Mouse (Mus musculus) stomach, embryonic 15.5 days (tissue): ENCODE measurements around the gene Tnfrsf8. TPM values are rescaled to one million over a fixed set of nuclear protein-coding genes. Genes with fewer than 3 reads are reported as not detected.

Experiments used
- ATAC-seq: fragments of 200-750 bp; cut with Nextera tagmentation; 2 replicates; pipeline ENCODE4 v1.8.0; 2017; ENCODE audit warnings: low read depth, moderate number of reproducible peaks, moderate TSS enrichment; ENCODE audit not compliant: insufficient read depth, low FRiP score
- H3K27ac ChIP-seq: fragments of 300-500 bp; sonication (generic); 2 replicates; pipeline ENCODE4 v1.5.1; 2015; ENCODE audit warnings: mild to moderate bottlenecking, inconsistent platforms
- H3K27me3 ChIP-seq: fragments of 300-500 bp; sonication (generic); replicated peaks from 2 replicates; pipeline ENCODE4 v1.6.1; 2015; ENCODE audit warnings: inconsistent platforms
- H3K36me3 ChIP-seq: fragments of 300-500 bp; sonication (generic); 2 replicates; pipeline ENCODE4 v1.6.1; 2015; ENCODE audit warnings: inconsistent platforms
- H3K4me1 ChIP-seq: fragments of 300-500 bp; sonication (generic); 2 replicates; pipeline ENCODE4 v1.6.1; 2015; ENCODE audit warnings: inconsistent platforms
- H3K4me2 ChIP-seq: fragments of 300-500 bp; sonication (generic); 2 replicates; pipeline ENCODE4 v1.6.1; 2015; ENCODE audit warnings: mild to moderate bottlenecking, inconsistent platforms
- H3K4me3 ChIP-seq: fragments of 300-500 bp; sonication (generic); replicated peaks from 2 replicates; pipeline ENCODE4 v1.5.1; 2015; ENCODE audit warnings: inconsistent platforms
- H3K9ac ChIP-seq: fragments of 300-500 bp; sonication (generic); 2 replicates; pipeline ENCODE4 v1.6.1; 2015; ENCODE audit warnings: inconsistent platforms
- H3K9me3 ChIP-seq: fragments of 300-500 bp; sonication (generic); 2 replicates; pipeline ENCODE4 v1.6.1; 2016; ENCODE audit warnings: inconsistent platforms
- WGBS: fragments of 180-500 bp; shearing (Covaris S2); methylation state at CpG from one replicate; pipeline ENCODE4 v1.1.7; 2015; 5-methylcytosine and 5-hydroxymethylcytosine counted together
- polyA plus RNA-seq: library from polyadenylated mRNA; unstranded; fragments of >200 nt; fragmentation: Nextera tagmentation; extraction: Ambion mirVana; gene quantifications from 2 replicates; pipeline ENCODE4 v1.2.1, GENCODE M21; 2015

Tnfrsf8 gene
- polyA plus RNA-seq, 1 experiment from 2014 or later, result 0.09 TPM

DNA sequence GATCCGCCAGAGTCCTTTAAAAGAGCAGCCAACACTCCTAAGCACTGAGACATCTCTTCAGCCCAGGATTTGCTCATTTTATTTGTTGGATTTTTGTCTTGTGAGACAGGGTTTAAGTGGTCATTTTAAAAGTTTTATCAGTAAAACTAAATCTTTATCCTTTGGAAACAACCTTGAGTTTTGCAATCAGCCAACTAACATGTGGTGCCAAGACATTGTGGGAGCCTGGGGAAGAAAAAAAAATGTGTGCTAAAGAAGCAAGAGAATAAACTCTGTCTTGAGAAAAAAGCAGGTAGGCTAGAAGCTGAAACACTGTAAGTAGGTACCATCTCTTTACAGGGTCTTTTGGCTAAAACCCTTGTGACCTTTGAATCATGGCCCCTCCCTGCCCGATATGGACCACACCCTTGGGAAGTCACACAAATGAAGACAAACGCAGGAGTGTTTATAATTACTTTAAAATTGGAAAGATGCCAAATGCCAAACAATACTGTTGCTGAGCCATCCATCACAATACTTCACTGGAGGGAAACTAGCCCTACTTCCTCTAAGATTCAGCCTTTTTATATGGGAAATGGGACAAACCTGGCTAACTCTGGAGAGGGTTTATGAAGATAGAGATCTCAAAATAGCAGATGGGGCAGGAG is 36.1 kb downstream of the Tnfrsf8 start:
- no peak overlapping the region for H3K4me2 ChIP-seq
- no peak overlapping the region for H3K27ac ChIP-seq
- no peaks in the 10 kb centered on the region for H3K9me3 ChIP-seq
- ATAC-seq, result peak; percentile 38
- H3K4me1 ChIP-seq, result no peaks in the 10 kb centered on the region
- no peak overlapping the region for H3K9ac ChIP-seq
- no peaks in the 10 kb centered on the region for H3K27me3 ChIP-seq
- no peak overlapping the region for H3K4me3 ChIP-seq
- no peaks in the 10 kb centered on the region for H3K36me3 ChIP-seq
- 47% methylated on average over 3 of the region's 3 CpGs for WGBS

DNA sequence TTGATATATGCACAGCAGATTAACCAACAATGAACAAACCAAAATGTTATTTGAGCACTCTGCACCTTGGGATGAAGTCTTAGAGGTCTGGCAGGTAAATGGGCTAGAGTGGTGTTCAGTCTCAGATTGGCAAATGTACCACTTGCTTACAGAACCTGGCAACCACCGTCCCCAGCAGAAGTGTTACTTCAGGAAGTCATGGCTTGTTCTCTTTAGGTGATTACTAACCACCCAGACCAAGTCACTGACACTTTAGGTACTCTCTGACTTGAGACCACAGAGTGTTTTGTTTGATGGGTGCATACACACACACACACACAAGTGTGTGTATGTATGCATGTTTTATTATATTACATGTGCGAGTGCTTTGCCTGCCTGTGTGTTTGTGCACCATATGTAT is 36.7 kb downstream of the Tnfrsf8 start:
- ATAC-seq, result no peak
- Histone ChIP-seq H3K9me3 (no peaks in the 10 kb centered on the region), H3K36me3 (no peaks in the 10 kb centered on the region), H3K4me2 (no peak overlapping the region), H3K4me3 (no peak overlapping the region), H3K9ac (no peak overlapping the region), H3K4me1 (no peaks in the 10 kb centered on the region), H3K27me3 (no peaks in the 10 kb centered on the region), H3K27ac (no peak overlapping the region)
- 78% methylated on average over 2 of the region's 2 CpGs for WGBS

DNA sequence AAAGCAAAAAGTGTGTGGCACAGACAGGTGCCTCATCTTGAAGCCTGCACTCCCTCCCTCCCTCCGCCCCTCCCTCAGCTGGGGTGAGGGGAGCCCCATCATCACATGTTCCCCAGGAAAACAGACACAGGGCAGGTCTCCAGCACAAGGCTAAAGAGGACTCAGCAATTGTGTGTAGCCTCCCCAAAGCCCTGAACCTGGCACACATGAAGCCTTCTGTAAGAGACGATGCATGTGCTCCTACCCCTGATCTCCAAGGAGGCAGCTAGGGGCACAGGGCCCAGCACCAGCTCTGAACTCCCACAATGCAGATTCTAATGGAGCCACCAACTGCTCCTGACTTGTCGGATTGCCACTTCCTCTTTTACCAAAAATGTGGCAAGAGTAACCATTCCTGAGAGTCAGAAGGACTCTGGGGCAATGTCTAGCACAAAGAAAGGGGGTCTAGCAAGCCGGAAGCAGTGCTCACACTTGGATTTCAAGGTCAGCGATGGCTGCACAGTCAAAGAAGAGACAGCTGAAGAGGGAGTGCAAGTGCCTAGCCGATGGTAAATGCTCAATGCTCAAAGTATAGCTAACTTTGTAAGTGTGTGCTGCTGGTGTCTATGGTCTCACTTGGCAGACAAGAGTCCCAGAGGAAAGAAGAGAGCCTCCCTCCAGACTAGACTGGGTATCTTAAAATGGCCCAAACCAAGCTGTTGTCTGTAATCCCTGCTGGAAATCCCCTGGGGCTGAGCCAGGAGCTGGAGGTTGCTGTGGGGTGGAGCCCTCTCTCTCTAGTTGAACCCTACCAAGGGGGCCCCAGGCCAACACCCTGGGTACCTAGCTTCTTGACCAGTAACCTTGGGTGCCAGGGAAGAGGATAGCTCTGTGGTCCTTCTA is 38.4 kb downstream of the Tnfrsf8 start:
- no peak overlapping the region for H3K4me3 ChIP-seq
- H3K9me3 ChIP-seq, result no peaks in the 10 kb centered on the region
- H3K4me1 ChIP-seq, result no peaks in the 10 kb centered on the region
- H3K9ac ChIP-seq, result no peak overlapping the region
- no peak for ATAC-seq
- H3K36me3 ChIP-seq, result no peaks in the 10 kb centered on the region
- WGBS, result 79% methylated on average over 6 of the region's 6 CpGs
- no peak overlapping the region for H3K27ac ChIP-seq
- H3K27me3 ChIP-seq, result no peaks in the 10 kb centered on the region
- H3K4me2 ChIP-seq, result no peak overlapping the region

DNA sequence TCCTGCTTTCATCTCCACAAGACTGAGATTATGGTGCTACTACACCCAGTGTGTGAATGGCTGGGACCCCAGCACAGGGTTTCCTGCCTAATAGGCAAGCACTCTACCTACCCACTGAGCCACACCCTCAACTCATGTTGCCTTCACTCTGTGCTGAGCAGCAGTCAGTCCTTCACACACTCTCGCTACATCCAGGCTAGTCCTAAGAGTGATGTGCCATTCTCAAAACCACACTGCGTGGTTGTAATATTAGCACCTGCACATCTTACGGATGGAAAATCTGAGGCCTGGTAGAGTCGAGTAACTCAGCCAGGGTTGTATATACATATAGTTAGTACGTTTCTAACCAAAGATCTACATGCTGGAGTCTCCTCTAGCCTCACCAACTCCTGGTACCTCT is 40.1 kb downstream of the Tnfrsf8 start:
- H3K4me2 ChIP-seq, result no peak overlapping the region
- no peaks in the 10 kb centered on the region for H3K4me1 ChIP-seq
- no peaks in the 10 kb centered on the region for H3K9me3 ChIP-seq
- no peak overlapping the region for H3K4me3 ChIP-seq
- 92% methylated on average over 5 of the region's 5 CpGs for WGBS
- H3K27me3 ChIP-seq, result no peaks in the 10 kb centered on the region
- no peaks in the 10 kb centered on the region for H3K36me3 ChIP-seq
- no peak for ATAC-seq
- H3K27ac ChIP-seq, result no peak overlapping the region
- H3K9ac ChIP-seq, result no peak overlapping the region

DNA sequence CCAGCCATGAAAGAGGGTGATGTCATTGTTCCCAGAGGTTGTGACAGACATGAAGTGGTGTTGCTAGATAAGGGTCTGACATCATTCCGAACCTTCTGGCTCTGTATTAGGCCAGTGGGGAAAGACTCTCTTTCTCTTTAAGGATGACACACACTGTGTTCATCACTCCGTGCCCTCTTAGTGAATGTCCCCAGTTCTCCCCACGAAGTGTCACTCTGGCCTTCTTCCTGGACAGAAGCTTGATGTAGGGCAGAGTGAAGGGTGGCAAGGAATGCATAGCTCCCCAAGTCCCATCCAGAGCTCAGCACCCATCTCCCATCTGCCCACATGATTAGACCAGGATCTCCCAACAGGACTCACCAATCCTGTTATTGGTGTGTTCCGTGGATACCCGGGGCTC is 41.0 kb downstream of the Tnfrsf8 start:
- ATAC-seq, result no peak
- H3K27ac ChIP-seq, result no peak overlapping the region

DNA sequence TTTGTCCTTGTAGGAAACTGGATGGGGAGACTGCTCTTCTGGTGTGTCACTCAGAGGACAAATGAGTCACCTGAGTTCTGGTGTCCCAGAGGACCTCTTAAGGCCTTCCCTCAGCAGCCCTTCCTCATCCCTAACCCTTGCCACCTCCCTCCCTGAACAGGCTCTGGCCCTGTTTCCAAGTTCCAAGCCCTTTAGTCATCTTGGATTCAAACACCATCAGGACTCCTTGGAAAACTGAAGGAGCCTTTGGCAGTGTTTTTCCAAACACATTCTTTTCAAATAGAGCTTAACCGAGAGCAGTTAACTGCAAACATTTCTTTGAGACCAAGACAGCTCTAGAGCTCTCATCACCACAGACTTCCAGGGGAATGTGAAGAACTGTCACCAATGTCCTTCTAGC is 42.2 kb downstream of the Tnfrsf8 start:
- Histone ChIP-seq H3K4me1 (no peaks in the 10 kb centered on the region), H3K9me3 (no peaks in the 10 kb centered on the region), H3K9ac (no peak overlapping the region), H3K36me3 (no peaks in the 10 kb centered on the region), H3K4me3 (no peak overlapping the region), H3K27me3 (no peaks in the 10 kb centered on the region), H3K4me2 (no peak overlapping the region), H3K27ac (peak overlapping the region; percentile 78)
- 37% methylated on average over 1 of the region's 1 CpGs for WGBS
- no peak for ATAC-seq

More for the DNA sequence above, 41.0 kb downstream of the Tnfrsf8 start:
- Histone ChIP-seq H3K4me2 (no peak overlapping the region), H3K9ac (no peak overlapping the region), H3K4me1 (no peaks in the 10 kb centered on the region), H3K27me3 (no peaks in the 10 kb centered on the region), H3K4me3 (no peak overlapping the region), H3K36me3 (no peaks in the 10 kb centered on the region), H3K9me3 (no peaks in the 10 kb centered on the region)
- 90% methylated on average over 5 of the region's 5 CpGs for WGBS

DNA sequence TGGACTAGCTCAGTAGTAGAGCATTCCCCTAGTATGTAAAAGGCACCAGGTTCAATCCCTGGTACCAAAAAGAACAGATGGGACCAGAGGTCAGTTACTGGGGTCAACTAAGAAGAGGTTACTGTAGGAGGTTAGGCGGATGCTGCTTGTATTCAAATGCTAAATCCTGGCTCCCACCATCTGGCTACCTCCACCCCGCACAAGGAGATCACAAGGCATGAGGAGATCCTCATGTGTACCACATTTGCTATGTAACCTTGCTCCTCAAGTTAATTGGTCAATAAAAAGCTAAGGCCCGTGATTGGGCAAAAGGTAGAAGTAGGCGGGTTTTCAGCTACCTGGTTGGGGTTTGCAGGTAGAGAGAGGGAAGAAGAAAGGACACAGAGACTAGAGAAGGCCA is 43.3 kb downstream of the Tnfrsf8 start:
- H3K36me3 ChIP-seq, result no peaks in the 10 kb centered on the region
- 87% methylated on average over 4 of the region's 4 CpGs for WGBS
- ATAC-seq, result no peak
- H3K4me2 ChIP-seq, result no peak overlapping the region
- H3K9ac ChIP-seq, result no peak overlapping the region
- no peaks in the 10 kb centered on the region for H3K27me3 ChIP-seq
- no peaks in the 10 kb centered on the region for H3K4me1 ChIP-seq
- no peak overlapping the region for H3K27ac ChIP-seq
- no peak overlapping the region for H3K4me3 ChIP-seq
- no peaks in the 10 kb centered on the region for H3K9me3 ChIP-seq

DNA sequence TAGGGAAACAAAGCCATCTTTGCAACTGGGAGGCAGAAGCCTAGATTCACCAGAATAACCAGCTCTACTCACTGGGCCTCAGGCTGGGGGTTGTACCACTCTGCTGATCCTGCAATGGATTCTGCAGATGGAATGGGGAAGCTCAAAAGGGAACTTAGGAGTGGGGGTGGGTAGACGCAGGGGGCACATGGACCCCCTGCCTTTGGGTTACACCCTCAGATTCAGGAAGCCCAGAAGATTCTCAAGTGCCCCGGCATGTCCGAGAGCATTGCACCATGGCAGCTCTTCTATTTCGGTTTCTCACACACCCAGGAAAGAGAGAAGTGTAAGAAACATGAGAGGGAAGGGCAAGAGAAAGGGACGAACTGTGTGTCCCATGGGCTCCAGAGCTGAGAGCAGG is 44.8 kb downstream of the Tnfrsf8 start:
- no peaks in the 10 kb centered on the region for H3K4me1 ChIP-seq
- no peaks in the 10 kb centered on the region for H3K36me3 ChIP-seq
- no peak overlapping the region for H3K27ac ChIP-seq
- ATAC-seq, result no peak
- no peak overlapping the region for H3K4me3 ChIP-seq
- no peak overlapping the region for H3K4me2 ChIP-seq
- H3K9ac ChIP-seq, result no peak overlapping the region
- no peaks in the 10 kb centered on the region for H3K27me3 ChIP-seq
- WGBS, result 83% methylated on average over 5 of the region's 5 CpGs
- no peaks in the 10 kb centered on the region for H3K9me3 ChIP-seq

DNA sequence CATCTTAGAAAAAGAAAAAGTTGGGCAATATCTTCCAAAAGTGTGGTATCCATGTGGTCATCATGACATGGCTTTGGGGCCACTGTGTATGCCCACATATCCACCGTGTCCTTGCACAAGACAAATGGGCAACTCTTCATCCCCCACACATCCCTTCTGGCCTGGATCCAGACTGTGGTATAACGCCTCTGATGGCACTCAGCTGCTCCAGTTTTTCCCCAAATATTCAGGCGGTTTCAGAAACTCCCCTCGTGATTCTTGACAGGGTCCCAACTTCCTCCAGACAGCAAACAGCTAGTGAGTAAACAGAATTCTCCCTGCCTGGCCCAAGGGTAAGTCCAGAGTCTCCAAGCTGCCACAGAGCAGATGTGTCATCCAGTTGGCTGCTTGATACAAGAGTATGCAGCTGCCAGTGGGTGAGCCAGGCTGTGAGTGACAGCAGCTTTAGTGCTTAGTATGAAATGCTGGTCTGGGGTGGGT is 47.3 kb downstream of the Tnfrsf8 start:
- H3K4me3 ChIP-seq, result no peak overlapping the region
- no peak overlapping the region for H3K27ac ChIP-seq
- no peak overlapping the region for H3K9ac ChIP-seq
- no peaks in the 10 kb centered on the region for H3K9me3 ChIP-seq
- 46% methylated on average over 4 of the region's 4 CpGs for WGBS
- H3K36me3 ChIP-seq, result no peaks in the 10 kb centered on the region
- no peak overlapping the region for H3K4me2 ChIP-seq
- no peaks in the 10 kb centered on the region for H3K4me1 ChIP-seq
- no peak for ATAC-seq
- H3K27me3 ChIP-seq, result no peaks in the 10 kb centered on the region

DNA sequence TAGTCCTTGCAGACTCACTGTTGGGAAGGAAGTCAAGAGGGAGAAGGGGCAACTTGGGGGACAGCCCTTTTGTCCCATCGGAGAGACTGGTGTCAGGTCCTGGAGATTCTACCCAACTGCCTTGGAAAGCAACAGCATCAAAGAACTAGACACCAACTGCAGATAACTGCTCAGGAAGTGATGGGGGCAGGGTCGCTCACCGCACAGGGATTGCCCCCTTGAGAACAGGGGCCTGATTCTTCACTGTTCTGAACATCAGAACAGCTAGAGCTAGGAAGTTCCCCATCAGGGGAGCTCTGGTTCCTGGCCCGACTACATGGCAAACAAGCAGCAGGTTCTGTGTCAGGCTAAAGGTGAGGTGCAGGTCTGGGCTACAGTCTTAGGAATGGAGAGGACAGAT is 48.5 kb downstream of the Tnfrsf8 start:
- 75% methylated on average over 4 of the region's 4 CpGs for WGBS
- H3K9ac ChIP-seq, result no peak overlapping the region
- no peaks in the 10 kb centered on the region for H3K9me3 ChIP-seq
- H3K36me3 ChIP-seq, result no peaks in the 10 kb centered on the region
- H3K4me2 ChIP-seq, result no peak overlapping the region
- no peaks in the 10 kb centered on the region for H3K4me1 ChIP-seq
- no peak overlapping the region for H3K4me3 ChIP-seq
- ATAC-seq, result no peak
- H3K27ac ChIP-seq, result no peak overlapping the region
- no peaks in the 10 kb centered on the region for H3K27me3 ChIP-seq

DNA sequence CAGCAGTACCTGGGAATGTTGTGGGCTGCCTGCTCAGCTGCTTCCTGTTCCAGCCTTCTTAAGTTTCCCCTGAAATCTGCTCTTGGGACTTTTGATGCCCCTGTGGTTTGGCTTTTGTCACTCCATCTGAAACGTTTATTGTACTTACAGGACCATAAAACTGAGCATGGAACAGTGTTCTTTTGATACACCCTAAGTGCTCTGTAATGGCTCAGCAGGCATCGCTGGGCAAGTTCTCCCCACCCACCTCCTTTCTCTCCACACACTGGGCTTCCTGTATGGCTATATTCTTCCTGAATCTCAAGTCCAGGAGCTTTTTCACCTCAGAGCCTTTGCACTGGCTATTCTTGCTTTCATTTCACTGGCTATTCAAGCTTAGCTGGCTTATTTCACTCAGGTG is 50.2 kb downstream of the Tnfrsf8 start:
- H3K4me1 ChIP-seq, result no peaks in the 10 kb centered on the region
- H3K4me3 ChIP-seq, result no peak overlapping the region
- H3K36me3 ChIP-seq, result no peaks in the 10 kb centered on the region
- H3K9ac ChIP-seq, result no peak overlapping the region
- H3K27me3 ChIP-seq, result no peaks in the 10 kb centered on the region
- no peak overlapping the region for H3K27ac ChIP-seq
- no peak for ATAC-seq
- WGBS, result 31% methylated on average over 2 of the region's 2 CpGs
- H3K4me2 ChIP-seq, result no peak overlapping the region
- no peaks in the 10 kb centered on the region for H3K9me3 ChIP-seq

DNA sequence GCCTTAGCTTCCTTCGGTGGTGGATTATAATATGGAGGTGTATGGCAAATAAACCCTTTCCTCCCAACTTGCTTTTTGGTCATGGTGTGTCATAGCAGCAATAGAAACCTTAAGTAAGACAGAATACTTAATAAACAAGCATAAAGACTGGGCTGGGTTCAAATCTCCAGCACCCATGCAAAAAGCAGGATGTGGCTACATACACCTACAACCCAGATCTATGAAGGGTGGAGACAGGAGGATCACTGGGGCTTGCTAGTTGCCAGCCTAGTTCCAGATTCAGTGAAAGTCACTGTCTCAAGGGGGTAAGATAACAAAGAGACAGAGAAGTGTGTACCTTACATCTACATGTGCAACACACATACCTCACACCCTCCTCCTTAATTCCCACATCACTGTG is 51.4 kb downstream of the Tnfrsf8 start:
- no peaks in the 10 kb centered on the region for H3K4me1 ChIP-seq
- 96% methylated on average over 1 of the region's 1 CpGs for WGBS
- no peaks in the 10 kb centered on the region for H3K27me3 ChIP-seq
- no peaks in the 10 kb centered on the region for H3K9me3 ChIP-seq
- H3K4me3 ChIP-seq, result no peak overlapping the region
- H3K9ac ChIP-seq, result no peak overlapping the region
- H3K4me2 ChIP-seq, result no peak overlapping the region
- no peak for ATAC-seq
- H3K36me3 ChIP-seq, result no peaks in the 10 kb centered on the region
- no peak overlapping the region for H3K27ac ChIP-seq
